Mouse (Mus musculus) CD4-positive naive resting alpha-beta T cell, adult 57 days (primary cell): ENCODE data around the gene Mlc1. TPM values are rescaled to one million over a fixed set of nuclear protein-coding genes. Genes with fewer than 3 reads are reported as not detected.

ENCODE experiments used
- total RNA-seq: library from RNA; stranded (reverse); gene quantifications from one replicate; pipeline ENCODE4 v1.2.4, GENCODE M21; 2023

The Mlc1 gene
- total RNA-seq = not detected

DNA sequence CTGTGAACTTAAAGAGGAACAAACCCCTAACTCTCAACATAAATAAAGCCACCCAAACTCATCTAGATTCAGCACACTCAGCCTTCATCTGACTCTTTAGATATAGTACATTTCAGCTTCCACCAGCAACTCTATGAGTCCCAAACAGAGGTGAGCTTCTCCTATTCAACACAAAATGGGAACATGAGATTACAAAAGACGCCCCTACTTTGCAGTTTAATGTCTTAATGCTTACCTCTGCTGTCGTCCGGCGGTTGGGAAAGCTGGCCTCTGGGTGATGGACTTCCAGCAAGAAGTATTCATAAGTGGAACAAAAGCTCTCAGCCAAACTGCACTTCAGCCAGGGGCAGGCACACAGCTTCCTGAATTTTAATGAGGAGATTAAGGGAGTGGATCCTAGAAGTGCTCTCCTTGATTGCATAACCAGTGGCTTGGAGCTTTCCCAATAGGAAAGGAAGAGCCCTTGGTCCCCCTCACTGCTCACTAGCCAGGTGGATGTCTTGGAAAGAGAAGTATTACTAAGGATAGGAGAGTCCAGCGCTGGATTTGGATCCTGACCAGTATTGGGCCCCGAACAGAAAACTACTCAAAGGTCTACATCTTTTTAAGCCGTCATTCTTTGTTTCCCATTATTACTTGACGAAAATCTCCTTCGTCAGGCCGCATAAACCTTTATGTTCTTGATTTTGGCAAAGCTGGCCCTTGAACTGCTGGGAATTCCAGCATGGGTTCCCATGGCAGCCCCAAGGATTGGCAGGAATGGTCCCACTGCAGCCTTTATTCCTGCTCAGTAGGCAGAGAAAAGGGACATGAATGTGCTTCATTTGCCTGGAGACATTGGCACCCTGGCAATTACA lies at the start of gene Mlc1:
Gene Mlc1 (minus strand): TSS at position 727 of the 857 bp plus-strand sequence.

DNA sequence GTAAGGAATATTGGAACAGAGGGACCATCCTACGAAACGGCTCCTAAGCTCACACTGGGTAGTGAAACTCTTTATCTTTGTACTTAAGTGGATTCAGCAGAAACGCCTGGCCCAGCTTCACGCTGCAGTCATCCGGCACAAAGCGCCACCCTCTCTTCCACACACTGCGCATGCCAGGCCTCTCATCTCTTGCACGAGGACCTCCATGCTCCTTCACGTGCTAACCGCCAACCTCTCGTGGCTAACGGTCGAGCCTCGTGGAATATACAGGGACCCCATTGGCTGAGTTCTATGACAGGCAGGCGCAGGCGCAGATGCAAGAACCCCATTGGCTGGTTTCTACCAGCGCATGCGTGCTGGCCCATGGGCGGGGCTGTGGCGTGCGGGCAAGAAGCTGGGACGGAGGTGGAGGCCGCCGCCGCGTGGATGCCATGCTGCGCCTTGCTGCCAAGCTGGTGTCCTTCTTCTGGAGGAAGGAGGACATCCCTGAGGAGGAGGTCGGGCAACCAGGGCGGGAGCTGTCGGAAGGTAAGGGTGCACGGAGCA lies 3.8 kb upstream of the Mlc1 start, which contains the start of gene Mov10l1:
Gene Mov10l1 (plus strand): TSS at position 376 of the 546 bp plus-strand sequence.

DNA sequence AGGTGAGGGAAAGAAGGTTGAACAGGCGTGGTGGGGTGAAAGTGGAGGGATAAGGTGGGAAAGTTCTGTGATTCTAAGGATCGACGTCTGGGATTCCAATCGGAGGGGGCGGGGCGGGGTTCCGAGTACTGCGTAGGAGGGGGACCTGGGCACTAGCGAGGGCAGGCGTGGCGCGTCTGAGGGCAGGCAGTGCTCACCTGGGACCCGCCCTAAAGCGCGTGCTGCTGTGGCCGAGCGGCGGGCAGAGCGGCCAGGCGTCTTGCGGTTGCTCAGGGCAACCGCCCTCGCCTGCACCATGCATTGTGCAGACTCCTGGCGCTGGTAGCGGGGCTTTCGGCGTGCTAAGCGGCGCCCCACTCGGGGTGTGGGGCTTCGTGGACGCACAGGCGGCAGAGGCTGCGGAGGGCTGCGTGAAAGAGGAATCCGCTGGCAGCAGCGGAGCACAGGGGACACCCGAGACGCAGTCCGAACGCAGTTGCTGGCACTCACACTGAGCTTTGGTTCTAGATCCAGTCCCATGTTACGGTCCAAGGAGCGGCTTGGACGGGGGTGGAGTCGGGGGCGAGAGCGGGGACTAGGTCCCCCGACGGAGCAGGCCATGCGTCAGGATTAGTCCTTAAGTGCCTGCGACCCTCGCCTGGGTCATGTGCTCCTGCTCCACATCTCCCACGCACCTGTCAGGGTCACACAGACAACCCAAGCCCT lies 24.3 kb downstream of the Mlc1 start, which contains the start of gene Ttll8:
Gene Ttll8 (minus strand): TSS at position 51 of the 705 bp plus-strand sequence.

Other genes with a start within 250 kb of the Mlc1 start
- gene Brd1, start 244.8 kb downstream of the Mlc1 start, total RNA-seq = 149 TPM
- gene Zbed4, start 227.3 kb downstream of the Mlc1 start, total RNA-seq = 20.9 TPM
- gene Alg12, start 159.7 kb downstream of the Mlc1 start, total RNA-seq = 19.5 TPM
- gene Creld2, start 159.4 kb downstream of the Mlc1 start, total RNA-seq = 23.9 TPM
- 71.4 TPM for gene Pim3, start 116.8 kb downstream of the Mlc1 start, total RNA-seq
- not detected for gene Ttll8, start 24.6 kb downstream of the Mlc1 start, total RNA-seq
- gene Mov10l1, start 3.9 kb upstream of the Mlc1 start, total RNA-seq = not detected
- gene Panx2, start 80.7 kb upstream of the Mlc1 start, total RNA-seq = not detected
- 45.4 TPM for gene Trabd, start 96.1 kb upstream of the Mlc1 start, total RNA-seq
- gene Selenoo, start 110.1 kb upstream of the Mlc1 start, total RNA-seq = 25.5 TPM
- 39.6 TPM for gene Tubgcp6, start 144.1 kb upstream of the Mlc1 start, total RNA-seq
- 24.8 TPM for gene Hdac10, start 149.7 kb upstream of the Mlc1 start, total RNA-seq
- gene Mapk12, start 161.7 kb upstream of the Mlc1 start, total RNA-seq = 3.4 TPM
- gene Mapk11, start 170.6 kb upstream of the Mlc1 start, total RNA-seq = 29.8 TPM
- gene Plxnb2, start 201.8 kb upstream of the Mlc1 start, total RNA-seq = 2.9 TPM
- gene Dennd6b, start 217.5 kb upstream of the Mlc1 start, total RNA-seq = 24.3 TPM
- 42.9 TPM for gene Ppp6r2, start 232.5 kb upstream of the Mlc1 start, total RNA-seq